Mouse (Mus musculus): ENCODE data around the gene Cntn1.

- no peak for TF ChIP-seq CTCF (IDR thresholded peaks at IDR 0.05; ENCODE audit: control insufficient read depth, insufficient read depth, insufficient replicate concordance, low read depth, low read length)
- no peak for TF ChIP-seq POLR2A (IDR thresholded peaks at IDR 0.05; ENCODE audit: control insufficient read depth, low read depth, low read length)
These were observed 36.8 kb downstream of the Cntn1 start for GRCm38 (mm10) chr15:92087691-92088286.
